Mouse (Mus musculus): ENCODE results near the gene 1810055G02Rik. TPM values are rescaled to one million over a fixed set of nuclear protein-coding genes. Genes with fewer than 3 reads are reported as not detected.

1810055G02Rik gene
- total and polyA plus RNA-seq, 3 experiments, result 5.6 to 9.5 (median 7.9) TPM

DNA sequence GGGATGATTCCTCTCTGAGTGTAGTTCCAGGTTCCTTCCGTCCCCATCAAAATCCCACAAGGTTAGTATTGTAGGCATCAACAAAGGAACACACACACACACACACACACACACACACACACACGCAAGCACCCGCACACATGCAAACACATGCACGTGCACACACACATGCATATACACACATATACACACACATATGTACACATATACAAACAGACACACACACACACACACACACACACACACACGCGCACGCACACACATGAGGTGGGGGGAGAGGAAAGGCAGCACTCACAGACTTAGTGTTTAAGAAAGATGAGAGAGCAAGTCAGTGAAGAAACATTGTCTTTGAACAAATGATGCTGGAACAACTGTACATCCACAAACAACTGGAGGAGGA is 35.3 kb downstream of the 1810055G02Rik start:
- DNase-seq (ENCODE audit: extremely low read depth), result no peak
- dilution Hi-C loops (cut with MboI; ENCODE audit: extremely low pct_ligation_motif_present, extremely low pct_unique_long_range_greater_than_20kb, low sequenced_read_pairs) (no loop called here), in situ Hi-C loops (cut with MboI; ENCODE audit: low pct_ligation_motif_present, low pct_unique_long_range_greater_than_20kb, low sequenced_read_pairs) (no loop called here)
- no peak overlapping the region for H3K27ac ChIP-seq (ENCODE audit: insufficient read depth, low read depth)
- peaks cover 14% of the 10 kb centered on the region for H3K9me3 ChIP-seq (replicated peaks; ENCODE audit: low read length)
- H3K36me3 ChIP-seq (replicated peaks in 1 of 2; ENCODE audit: control insufficient read depth in 1 of 2, insufficient read depth in 1 of 2, low read length in 1 of 2), result no peaks in the 10 kb centered on the region
- H3K4me2 ChIP-seq (ENCODE audit: insufficient read depth, low read depth, poor library complexity, severe bottlenecking), result no peak overlapping the region
- no peak overlapping the region for H3K9ac ChIP-seq (ENCODE audit: insufficient read depth, low read depth)
- no peaks in the 10 kb centered on the region for H3K27me3 ChIP-seq (replicated peaks)
- no peaks in the 10 kb centered on the region for H3K79me2 ChIP-seq (replicated peaks; ENCODE audit: control insufficient read depth, extremely low read depth, insufficient read depth, poor library complexity, severe bottlenecking)
- peaks cover 8 to 10% of the 10 kb centered on the region in 2 experiments; a peak in 3 of 4 replicates for H3K4me1 ChIP-seq (ENCODE audit: control insufficient read depth in 1 of 2, insufficient read depth in 2 of 2)
- TF ChIP-seq JUND (conservative IDR thresholded peaks at IDR 0.05; ENCODE audit: low read depth, low read length) (no peak), TCF12 (IDR thresholded peaks at IDR 0.05; ENCODE audit: low read depth, low read length) (no peak), GABPA (IDR thresholded peaks at IDR 0.05; ENCODE audit: insufficient replicate concordance, low read depth, low read length) (no peak), KAT2A (IDR thresholded peaks at IDR 0.05; ENCODE audit: insufficient replicate concordance, low read length) (no peak), MAFK (IDR thresholded peaks at IDR 0.05; ENCODE audit: insufficient replicate concordance, low read length) (no peak), CHD1 (IDR thresholded peaks at IDR 0.05; ENCODE audit: low read depth, low read length) (no peak), SIN3A (IDR thresholded peaks at IDR 0.05; ENCODE audit: low read length) (no peak), ELF1 (IDR thresholded peaks at IDR 0.05; ENCODE audit: low read depth, low read length) (no peak), EP300 (IDR thresholded peaks at IDR 0.05; ENCODE audit: low read length) (no peak), TBP (conservative IDR thresholded peaks at IDR 0.05; ENCODE audit: low read depth, low read length) (no peak), NELFE (IDR thresholded peaks at IDR 0.05; ENCODE audit: low read depth, low read length) (no peak), ZKSCAN1 (IDR thresholded peaks at IDR 0.05; ENCODE audit: borderline replicate concordance, low read depth, low read length) (no peak), USF2 (conservative IDR thresholded peaks at IDR 0.05; ENCODE audit: low read depth, low read length) (no peak)
- no peak overlapping the region for H3K4me3 ChIP-seq (replicated peaks in 1 of 3; ENCODE audit: low read depth in 2 of 3, low read length in 2 of 3, poor library complexity in 1 of 3)

DNA sequence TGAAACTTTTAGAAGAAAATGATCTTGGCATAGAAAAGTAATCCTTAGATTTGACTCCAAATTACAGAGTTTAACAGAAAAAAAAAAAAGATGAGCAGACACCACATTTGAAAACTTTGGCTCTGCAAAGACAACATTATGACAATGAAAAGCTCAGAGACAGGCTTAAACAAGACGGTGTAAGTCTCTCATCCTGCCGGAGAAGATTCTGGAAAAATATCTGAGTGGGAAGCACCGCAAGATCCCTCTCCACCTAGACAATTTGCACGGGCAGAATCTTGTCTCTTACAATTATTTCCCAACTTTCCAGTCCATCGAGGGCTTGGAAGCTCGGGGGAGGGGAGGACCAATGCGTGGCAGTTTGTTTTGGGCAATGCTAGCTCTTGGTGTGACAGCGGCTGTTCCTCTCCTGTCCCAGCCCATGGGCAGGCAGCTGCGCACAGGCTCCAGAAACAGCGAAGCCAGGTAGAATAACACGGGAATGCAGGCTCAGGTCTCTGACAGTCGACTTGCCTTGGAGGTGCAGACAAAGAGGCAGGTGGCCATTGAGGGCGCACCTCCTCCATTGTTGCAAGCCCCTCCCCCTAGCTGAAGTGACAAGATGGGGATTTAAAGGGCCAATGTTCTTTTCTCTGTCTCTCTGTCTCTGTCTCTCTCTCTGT is 35.9 kb downstream of the 1810055G02Rik start:
- Histone ChIP-seq H3K79me2 (replicated peaks; ENCODE audit: control insufficient read depth, extremely low read depth, insufficient read depth, poor library complexity, severe bottlenecking) (no peaks in the 10 kb centered on the region), H3K4me1 (ENCODE audit: control insufficient read depth in 1 of 2, insufficient read depth in 2 of 2) (peaks cover 8 to 10% of the 10 kb centered on the region in 2 experiments; a peak in 3 of 4 replicates), H3K4me2 (ENCODE audit: insufficient read depth, low read depth, poor library complexity, severe bottlenecking) (no peak overlapping the region), H3K36me3 (replicated peaks in 1 of 2; ENCODE audit: control insufficient read depth in 1 of 2, insufficient read depth in 1 of 2, low read length in 1 of 2) (no peaks in the 10 kb centered on the region), H3K27ac (ENCODE audit: insufficient read depth, low read depth) (no peak overlapping the region), H3K27me3 (replicated peaks) (no peaks in the 10 kb centered on the region), H3K9ac (ENCODE audit: insufficient read depth, low read depth) (no peak overlapping the region), H3K9me3 (replicated peaks; ENCODE audit: low read length) (peaks cover 16% of the 10 kb centered on the region), H3K4me3 (replicated peaks in 1 of 3; ENCODE audit: low read depth in 2 of 3, low read length in 2 of 3, poor library complexity in 1 of 3) (no peak overlapping the region)
- DNase-seq (ENCODE audit: extremely low read depth), result no peak
- TF ChIP-seq BHLHE40 (IDR thresholded peaks at IDR 0.05; ENCODE audit: low read depth, low read length) (no peak), NELFE (IDR thresholded peaks at IDR 0.05; ENCODE audit: low read depth, low read length) (no peak), E2F4 (IDR thresholded peaks at IDR 0.05; ENCODE audit: insufficient replicate concordance, low read depth, low read length) (no peak), MAX (IDR thresholded peaks at IDR 0.05; ENCODE audit: low read length) (no peak), GABPA (IDR thresholded peaks at IDR 0.05; ENCODE audit: insufficient replicate concordance, low read depth, low read length) (no peak), USF1 (IDR thresholded peaks at IDR 0.05; ENCODE audit: low read depth, low read length) (no peak), ETS1 (conservative IDR thresholded peaks at IDR 0.05; ENCODE audit: low read depth, low read length) (no peak), JUN (IDR thresholded peaks at IDR 0.05; ENCODE audit: insufficient read depth, low read depth, low read length) (no peak), CHD2 (IDR thresholded peaks at IDR 0.05; ENCODE audit: low read length) (no peak), TCF12 (IDR thresholded peaks at IDR 0.05; ENCODE audit: low read depth, low read length) (no peak), IRF4 (IDR thresholded peaks at IDR 0.05; ENCODE audit: low read depth, low read length) (no peak), JUND (conservative IDR thresholded peaks at IDR 0.05; ENCODE audit: low read depth, low read length) (no peak), USF2 (conservative IDR thresholded peaks at IDR 0.05; ENCODE audit: low read depth, low read length) (no peak), ZNF384 (IDR thresholded peaks at IDR 0.05; ENCODE audit: low read depth, low read length) (no peak), SMC3 (IDR thresholded peaks at IDR 0.05; ENCODE audit: low read depth, low read length) (no peak), TBP (conservative IDR thresholded peaks at IDR 0.05; ENCODE audit: low read depth, low read length) (no peak), ELF1 (IDR thresholded peaks at IDR 0.05; ENCODE audit: low read depth, low read length) (no peak)
- dilution Hi-C loops (cut with MboI; ENCODE audit: extremely low pct_ligation_motif_present, extremely low pct_unique_long_range_greater_than_20kb, low sequenced_read_pairs), result no loop called here
- in situ Hi-C loops (cut with MboI; ENCODE audit: low pct_ligation_motif_present, low pct_unique_long_range_greater_than_20kb, low sequenced_read_pairs), result no loop called here

Measured in CH12.LX (cell line).